Mouse (Mus musculus): ENCODE measurements around the gene Hs6st1. TPM values are rescaled to one million over a fixed set of nuclear protein-coding genes. Genes with fewer than 3 reads are reported as not detected.
A peak's percentile ranks its signal among the peaks of the same experiment; 100 is the strongest.

Hs6st1 gene
- polyA plus RNA-seq, 1 experiment from 2014 or later: 4.4 TPM

DNA sequence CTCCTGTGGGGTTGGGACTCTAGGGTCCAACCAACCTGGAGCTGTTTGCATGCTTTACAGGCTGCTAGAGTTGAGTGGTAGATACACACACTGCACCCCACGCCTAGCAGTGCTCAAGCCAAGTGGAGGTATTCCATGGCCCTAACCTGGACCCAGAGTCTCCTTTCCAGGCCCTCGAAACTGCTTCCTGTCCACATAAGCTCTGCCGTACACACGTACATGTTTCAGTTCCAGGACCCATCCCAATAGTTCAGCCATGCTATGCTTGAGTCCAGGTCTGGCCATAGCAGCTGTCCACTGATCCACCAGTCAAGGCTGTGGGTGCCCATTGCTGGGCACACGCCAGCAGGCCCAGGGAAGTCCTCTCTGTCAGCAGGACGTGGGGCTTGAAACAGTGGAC lies 2.0 kb downstream of the Hs6st1 start:
- peaks cover 40% of the 10 kb centered on the region for H3K4me1 ChIP-seq (replicated peaks; ENCODE audit: control insufficient read depth, insufficient read depth, low read length)
- H3K4me2 ChIP-seq (ENCODE audit: low read depth, low read length): peak overlapping the region; percentile 92
- H3K4me3 ChIP-seq (ENCODE audit: low read length): peak overlapping the region; percentile 82
- no peaks in the 10 kb centered on the region for H3K9me3 ChIP-seq (ENCODE audit: control insufficient read depth, low read length)
- H3K36me3 ChIP-seq (ENCODE audit: control insufficient read depth, insufficient read depth, low read length): peaks cover 2% of the 10 kb centered on the region; the same call in 1 of the 2 replicates
- WGBS: 38% methylated on average over 6 of the region's 6 CpGs
- 0 out of 2 replicates have a peak overlapping the region, but pooled peaks have one; percentile 3 for H3K27ac ChIP-seq (ENCODE audit: low read length)
- no peak for ATAC-seq (ENCODE audit: low read depth)
- H3K27me3 ChIP-seq (ENCODE audit: control insufficient read depth, insufficient read depth, low read depth, low read length): no peaks in the 10 kb centered on the region
- H3K9ac ChIP-seq (ENCODE audit: low read length): peak overlapping the region; percentile 79

DNA sequence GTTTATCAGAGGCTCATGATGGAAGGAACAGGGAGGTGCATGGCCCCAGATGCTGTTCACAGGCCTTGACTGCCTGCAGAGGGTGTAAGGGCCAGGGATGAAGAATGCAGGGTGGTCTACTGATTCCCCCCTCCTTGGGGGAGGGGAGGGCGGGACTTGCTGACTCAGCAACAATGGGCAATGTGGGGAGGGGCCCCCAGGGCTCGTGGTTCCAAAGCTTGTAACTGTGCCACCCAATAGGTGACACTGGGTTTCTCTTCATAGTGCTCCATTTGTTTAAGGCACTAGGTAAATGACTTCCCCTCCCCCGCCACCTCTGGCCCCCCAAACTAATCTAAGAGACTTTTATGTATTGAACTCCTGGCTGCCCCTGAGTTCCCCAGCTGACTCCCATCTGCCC lies 2.5 kb downstream of the Hs6st1 start:
- no peak for ATAC-seq (ENCODE audit: low read depth)
- Histone ChIP-seq H3K27me3 (ENCODE audit: control insufficient read depth, insufficient read depth, low read depth, low read length) (no peaks in the 10 kb centered on the region), H3K9ac (ENCODE audit: low read length) (peak overlapping the region; percentile 79), H3K36me3 (ENCODE audit: control insufficient read depth, insufficient read depth, low read length) (peaks cover 2% of the 10 kb centered on the region; the same call in 1 of the 2 replicates), H3K9me3 (ENCODE audit: control insufficient read depth, low read length) (no peaks in the 10 kb centered on the region), H3K4me1 (replicated peaks; ENCODE audit: control insufficient read depth, insufficient read depth, low read length) (peaks cover 41% of the 10 kb centered on the region), H3K4me3 (ENCODE audit: low read length) (peak overlapping the region; percentile 82), H3K4me2 (ENCODE audit: low read depth, low read length) (peak overlapping the region; percentile 92), H3K27ac (ENCODE audit: low read length) (no peak overlapping the region)
- 61% methylated on average over 3 of the region's 3 CpGs for WGBS

DNA sequence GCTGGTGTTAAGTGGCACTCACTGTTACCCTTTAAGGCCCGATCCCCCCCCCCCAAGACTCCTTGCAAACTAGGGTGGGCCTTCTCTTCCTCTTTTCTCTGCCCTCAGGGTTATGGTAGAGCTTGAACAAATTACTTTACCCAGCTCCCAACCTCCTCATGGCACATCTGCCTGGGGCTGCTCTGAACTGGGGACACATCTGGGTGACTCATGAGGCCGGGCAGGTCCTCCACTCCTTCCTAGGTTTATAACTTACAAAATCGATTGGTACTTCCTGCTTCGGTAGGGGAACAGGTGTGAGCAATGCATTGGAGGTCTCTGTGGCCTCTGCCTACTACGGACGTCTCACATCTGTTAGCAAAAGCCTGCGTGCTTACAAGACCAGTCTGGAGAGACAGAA lies 3.0 kb downstream of the Hs6st1 start:
- no peaks in the 10 kb centered on the region for H3K9me3 ChIP-seq (ENCODE audit: control insufficient read depth, low read length)
- WGBS: 46% methylated on average over 7 of the region's 7 CpGs
- no peak for ATAC-seq (ENCODE audit: low read depth)

DNA sequence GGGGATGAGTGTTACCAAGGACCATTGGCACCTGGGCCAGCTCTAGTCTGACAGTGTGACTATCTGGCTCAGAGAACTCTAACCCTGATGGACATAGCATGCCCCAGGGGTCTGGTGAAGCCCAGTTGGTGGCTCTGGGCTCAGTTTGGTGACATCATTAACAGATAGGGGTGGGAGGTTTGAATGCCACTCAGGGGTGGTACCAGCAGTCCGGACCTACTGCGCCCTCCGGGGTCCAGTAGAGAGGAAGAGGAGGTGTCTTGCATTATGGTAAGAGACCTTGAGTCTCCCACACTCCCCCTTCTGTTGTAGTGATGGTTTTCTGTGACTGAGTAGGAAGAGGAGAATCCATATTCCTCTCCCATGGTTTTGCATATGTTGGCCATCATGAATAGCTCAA lies 3.4 kb downstream of the Hs6st1 start:
- no peak for ATAC-seq (ENCODE audit: low read depth)
- no peak overlapping the region for H3K27ac ChIP-seq (ENCODE audit: low read length)
- H3K4me2 ChIP-seq (ENCODE audit: low read depth, low read length): peak overlapping the region; percentile 92
- H3K4me1 ChIP-seq (replicated peaks; ENCODE audit: control insufficient read depth, insufficient read depth, low read length): peaks cover 41% of the 10 kb centered on the region
- no peak overlapping the region; the same call in 1 of the 2 replicates for H3K4me3 ChIP-seq (ENCODE audit: low read length)
- peaks cover 2% of the 10 kb centered on the region; the same call in 1 of the 2 replicates for H3K36me3 ChIP-seq (ENCODE audit: control insufficient read depth, insufficient read depth, low read length)
- no peaks in the 10 kb centered on the region for H3K9me3 ChIP-seq (ENCODE audit: control insufficient read depth, low read length)
- H3K27me3 ChIP-seq (ENCODE audit: control insufficient read depth, insufficient read depth, low read depth, low read length): no peaks in the 10 kb centered on the region
- WGBS: 86% methylated on average over 3 of the region's 3 CpGs
- H3K9ac ChIP-seq (ENCODE audit: low read length): no peak overlapping the region

More for the DNA sequence above, 3.0 kb downstream of the Hs6st1 start:
- H3K4me3 ChIP-seq (ENCODE audit: low read length): peak overlapping the region; percentile 82; the same call in 1 of the 2 replicates
- peaks cover 2% of the 10 kb centered on the region; the same call in 1 of the 2 replicates for H3K36me3 ChIP-seq (ENCODE audit: control insufficient read depth, insufficient read depth, low read length)
- H3K9ac ChIP-seq (ENCODE audit: low read length): no peak overlapping the region
- H3K4me1 ChIP-seq (replicated peaks; ENCODE audit: control insufficient read depth, insufficient read depth, low read length): peaks cover 41% of the 10 kb centered on the region
- H3K27ac ChIP-seq (ENCODE audit: low read length): no peak overlapping the region
- H3K27me3 ChIP-seq (ENCODE audit: control insufficient read depth, insufficient read depth, low read depth, low read length): no peaks in the 10 kb centered on the region
- H3K4me2 ChIP-seq (ENCODE audit: low read depth, low read length): peak overlapping the region; percentile 92

DNA sequence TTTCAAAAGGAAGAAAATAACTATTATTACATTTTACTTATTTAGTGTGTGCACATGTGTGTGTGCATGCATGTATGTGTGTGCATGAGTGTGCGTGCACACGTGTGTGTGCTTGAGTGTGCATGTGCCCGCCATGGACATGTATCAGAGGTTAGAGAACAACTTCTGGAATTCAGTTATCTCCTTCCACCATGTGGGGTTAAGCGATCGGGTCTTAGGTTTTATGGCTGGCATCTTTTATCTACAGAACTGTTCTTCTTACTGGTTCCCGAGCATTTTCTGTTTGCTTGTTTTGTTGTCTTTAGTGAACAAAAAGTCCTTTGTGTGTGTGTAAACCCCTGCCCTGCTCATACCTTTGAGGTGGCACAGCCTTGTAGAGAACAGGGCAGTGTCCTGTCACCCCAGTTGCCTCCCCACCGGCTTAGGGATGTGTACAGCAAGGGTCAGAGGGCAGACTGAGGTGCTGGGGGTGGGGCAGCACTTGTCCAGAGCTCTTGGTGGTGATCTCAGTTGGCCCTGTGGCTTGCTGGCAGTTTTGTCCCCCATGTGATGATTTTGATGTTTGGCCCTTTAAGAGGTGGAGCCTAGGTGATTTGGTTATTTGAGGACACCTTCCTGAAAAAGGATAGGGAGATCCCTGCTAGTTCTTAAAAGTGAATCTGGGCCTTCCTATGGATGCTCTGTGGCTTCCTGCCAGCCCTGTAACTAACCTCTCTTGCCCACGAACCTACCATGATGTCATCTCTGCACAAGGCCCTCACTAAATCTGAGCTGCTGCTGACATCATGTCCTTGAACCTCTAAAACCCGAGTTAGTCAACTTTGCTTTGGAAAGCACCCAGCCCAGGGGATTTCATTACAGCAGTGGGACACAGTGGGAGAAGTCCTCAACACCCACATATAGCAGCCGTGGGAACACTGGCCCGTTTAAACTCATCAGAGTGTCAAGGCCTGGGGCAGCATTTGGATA lies 4.7 kb downstream of the Hs6st1 start:
- no peaks in the 10 kb centered on the region for H3K27me3 ChIP-seq (ENCODE audit: control insufficient read depth, insufficient read depth, low read depth, low read length)
- H3K36me3 ChIP-seq (ENCODE audit: control insufficient read depth, insufficient read depth, low read length): peaks cover 2% of the 10 kb centered on the region; the same call in 1 of the 2 replicates
- no peak overlapping the region for H3K27ac ChIP-seq (ENCODE audit: low read length)
- peaks cover 39% of the 10 kb centered on the region for H3K4me1 ChIP-seq (replicated peaks; ENCODE audit: control insufficient read depth, insufficient read depth, low read length)
- ATAC-seq (ENCODE audit: low read depth): no peak
- no peak overlapping the region; the same call in 1 of the 2 replicates for H3K9ac ChIP-seq (ENCODE audit: low read length)
- peak overlapping the region; percentile 23; the same call in 1 of the 2 replicates for H3K4me2 ChIP-seq (ENCODE audit: low read depth, low read length)
- H3K4me3 ChIP-seq (ENCODE audit: low read length): no peak overlapping the region
- H3K9me3 ChIP-seq (ENCODE audit: control insufficient read depth, low read length): no peaks in the 10 kb centered on the region
- WGBS: 57% methylated on average over 11 of the region's 11 CpGs

DNA sequence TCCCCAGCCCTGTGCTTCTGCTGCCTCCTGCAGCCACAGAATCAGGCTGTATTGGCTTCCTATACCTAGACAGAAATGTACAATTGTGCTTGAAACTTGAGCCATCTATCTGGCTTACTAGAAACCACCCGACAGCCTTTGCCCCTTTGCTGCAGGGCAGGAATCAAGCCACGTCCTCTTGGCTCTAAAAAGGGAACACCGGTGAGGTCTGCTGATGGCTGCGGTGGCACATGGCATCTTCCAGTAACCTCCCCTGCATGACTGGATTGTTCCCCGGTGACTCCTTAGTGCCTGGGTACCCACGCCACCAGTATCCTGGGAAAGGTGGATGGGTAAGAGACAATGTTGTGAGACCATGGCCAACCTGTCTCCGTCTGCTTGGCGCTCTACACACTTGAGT lies 5.4 kb downstream of the Hs6st1 start:
- no peaks in the 10 kb centered on the region for H3K27me3 ChIP-seq (ENCODE audit: control insufficient read depth, insufficient read depth, low read depth, low read length)
- peaks cover 2% of the 10 kb centered on the region; the same call in 1 of the 2 replicates for H3K36me3 ChIP-seq (ENCODE audit: control insufficient read depth, insufficient read depth, low read length)
- WGBS: 87% methylated on average over 8 of the region's 8 CpGs
- no peak overlapping the region for H3K9ac ChIP-seq (ENCODE audit: low read length)
- H3K4me2 ChIP-seq (ENCODE audit: low read depth, low read length): no peak overlapping the region
- ATAC-seq (ENCODE audit: low read depth): no peak
- no peaks in the 10 kb centered on the region for H3K9me3 ChIP-seq (ENCODE audit: control insufficient read depth, low read length)
- no peak overlapping the region for H3K27ac ChIP-seq (ENCODE audit: low read length)
- H3K4me3 ChIP-seq (ENCODE audit: low read length): no peak overlapping the region
- H3K4me1 ChIP-seq (replicated peaks; ENCODE audit: control insufficient read depth, insufficient read depth, low read length): peaks cover 41% of the 10 kb centered on the region

DNA sequence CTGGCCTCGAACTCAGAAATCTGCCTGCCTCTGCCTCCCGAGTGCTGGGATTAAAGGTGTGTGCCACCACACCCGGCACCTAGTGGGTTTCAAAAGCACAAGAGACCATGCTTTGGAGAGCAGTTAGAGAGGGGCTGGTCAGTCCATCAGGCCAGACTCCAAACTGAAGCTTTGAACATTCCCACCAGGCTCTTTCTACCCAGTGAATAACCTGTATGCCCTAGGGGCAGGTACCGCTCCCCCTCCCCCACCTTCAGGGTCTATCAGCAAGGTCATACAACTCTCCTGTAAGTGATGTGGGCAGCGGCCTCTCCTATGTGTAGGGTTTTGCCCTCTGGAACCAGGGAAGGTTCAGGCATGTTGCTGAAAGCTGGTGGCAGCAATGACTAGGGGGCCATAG lies 6.0 kb downstream of the Hs6st1 start:
- no peak overlapping the region for H3K4me2 ChIP-seq (ENCODE audit: low read depth, low read length)
- no peak overlapping the region for H3K4me3 ChIP-seq (ENCODE audit: low read length)
- H3K27me3 ChIP-seq (ENCODE audit: control insufficient read depth, insufficient read depth, low read depth, low read length): no peaks in the 10 kb centered on the region
- H3K36me3 ChIP-seq (ENCODE audit: control insufficient read depth, insufficient read depth, low read length): peaks cover 2% of the 10 kb centered on the region; the same call in 1 of the 2 replicates
- no peak for ATAC-seq (ENCODE audit: low read depth)
- H3K4me1 ChIP-seq (replicated peaks; ENCODE audit: control insufficient read depth, insufficient read depth, low read length): peaks cover 41% of the 10 kb centered on the region
- no peaks in the 10 kb centered on the region for H3K9me3 ChIP-seq (ENCODE audit: control insufficient read depth, low read length)
- WGBS: 94% methylated on average over 5 of the region's 5 CpGs
- no peak overlapping the region for H3K27ac ChIP-seq (ENCODE audit: low read length)
- H3K9ac ChIP-seq (ENCODE audit: low read length): no peak overlapping the region

DNA sequence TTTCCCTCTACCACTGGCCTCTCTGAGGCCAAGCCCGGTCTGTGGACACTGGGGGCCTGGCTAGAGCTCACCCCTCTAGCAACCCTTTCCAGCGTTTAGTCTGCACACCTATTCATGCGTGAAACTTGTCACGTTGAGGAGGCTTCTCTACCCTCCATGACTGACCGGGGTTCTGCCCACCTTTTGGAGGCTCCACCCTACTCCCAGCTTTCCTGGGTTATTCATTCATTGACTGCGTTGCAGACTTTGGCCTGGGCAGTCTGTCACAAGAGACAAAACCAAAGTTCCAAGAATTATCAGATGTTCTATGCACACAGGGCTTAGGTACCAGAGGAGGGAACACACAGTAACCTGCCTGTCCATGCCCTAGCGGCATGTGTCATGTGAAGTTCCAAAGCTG lies 6.8 kb downstream of the Hs6st1 start:
- no peak overlapping the region for H3K27ac ChIP-seq (ENCODE audit: low read length)
- H3K27me3 ChIP-seq (ENCODE audit: control insufficient read depth, insufficient read depth, low read depth, low read length): no peaks in the 10 kb centered on the region
- H3K4me3 ChIP-seq (ENCODE audit: low read length): no peak overlapping the region
- H3K9me3 ChIP-seq (ENCODE audit: control insufficient read depth, low read length): no peaks in the 10 kb centered on the region
- ATAC-seq (ENCODE audit: low read depth): no peak
- H3K36me3 ChIP-seq (ENCODE audit: control insufficient read depth, insufficient read depth, low read length): peaks cover 2% of the 10 kb centered on the region; the same call in 1 of the 2 replicates
- no peak overlapping the region for H3K4me2 ChIP-seq (ENCODE audit: low read depth, low read length)
- peaks cover 48% of the 10 kb centered on the region for H3K4me1 ChIP-seq (replicated peaks; ENCODE audit: control insufficient read depth, insufficient read depth, low read length)
- WGBS: 84% methylated on average over 7 of the region's 7 CpGs
- H3K9ac ChIP-seq (ENCODE audit: low read length): no peak overlapping the region

DNA sequence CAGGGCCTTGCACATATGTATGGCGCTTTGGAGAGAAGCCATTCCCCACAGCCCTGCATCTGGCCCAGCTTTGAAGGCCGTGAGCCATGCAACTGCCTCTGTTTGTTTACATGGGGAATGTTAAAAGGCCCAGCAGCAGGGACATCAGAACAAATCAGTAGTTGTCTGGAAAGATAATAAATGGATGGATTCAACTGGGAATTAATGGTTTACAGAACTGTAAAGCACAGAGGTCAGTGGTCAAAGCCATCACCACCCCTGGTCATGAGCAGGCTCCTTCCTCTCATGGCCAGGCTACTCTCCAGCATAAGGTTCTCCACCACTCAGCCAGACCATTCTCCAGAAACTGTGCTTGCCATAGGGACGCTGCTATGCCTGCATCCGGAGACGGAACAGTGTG lies 7.5 kb downstream of the Hs6st1 start:
- no peaks in the 10 kb centered on the region for H3K27me3 ChIP-seq (ENCODE audit: control insufficient read depth, insufficient read depth, low read depth, low read length)
- H3K4me1 ChIP-seq (replicated peaks; ENCODE audit: control insufficient read depth, insufficient read depth, low read length): peaks cover 42% of the 10 kb centered on the region
- no peak overlapping the region for H3K4me3 ChIP-seq (ENCODE audit: low read length)
- H3K36me3 ChIP-seq (ENCODE audit: control insufficient read depth, insufficient read depth, low read length): peaks cover 2% of the 10 kb centered on the region; the same call in 1 of the 2 replicates
- H3K27ac ChIP-seq (ENCODE audit: low read length): no peak overlapping the region
- ATAC-seq (ENCODE audit: low read depth): no peak
- no peak overlapping the region for H3K4me2 ChIP-seq (ENCODE audit: low read depth, low read length)
- WGBS: 66% methylated on average over 5 of the region's 5 CpGs
- H3K9me3 ChIP-seq (ENCODE audit: control insufficient read depth, low read length): no peaks in the 10 kb centered on the region
- H3K9ac ChIP-seq (ENCODE audit: low read length): no peak overlapping the region
